Mouse (Mus musculus) kidney, postnatal 0 days (tissue): ENCODE measurements around the gene Hivep2. TPM values are rescaled to one million over a fixed set of nuclear protein-coding genes. Genes with fewer than 3 reads are reported as not detected.

Experiments used
- ATAC-seq: fragments of 200-750 bp; cut with Nextera tagmentation; replicated peaks from 2 replicates; pipeline ENCODE4 v1.8.0; 2017; ENCODE audit warnings: low read depth, moderate number of reproducible peaks, moderate TSS enrichment, moderate library complexity; ENCODE audit not compliant: low FRiP score
- DNase-seq: peaks from one replicate; pipeline ENCODE4 v3.0.0-alpha.2; 2016; ENCODE audit warnings: low spot score
- H3K27ac ChIP-seq: fragments of 300-500 bp; sonication (generic); 2 replicates; pipeline ENCODE4 v1.5.1; 2014; ENCODE audit warnings: mild to moderate bottlenecking
- H3K27me3 ChIP-seq: fragments of 300-500 bp; sonication (generic); 2 replicates; pipeline ENCODE4 v1.6.1; 2014; ENCODE audit warnings: low read length, mixed read lengths; ENCODE audit not compliant: insufficient read depth
- H3K36me3 ChIP-seq: fragments of 300-500 bp; sonication (generic); 2 replicates; pipeline ENCODE4 v1.6.1; 2014; ENCODE audit warnings: low read length, mixed read lengths; ENCODE audit not compliant: insufficient read depth
- H3K4me1 ChIP-seq: fragments of 300-500 bp; sonication (generic); replicated peaks from 2 replicates; pipeline ENCODE4 v1.6.1; 2014; ENCODE audit warnings: antibody characterized with exemption, low read length, mixed read lengths; ENCODE audit not compliant: insufficient read depth
- H3K4me2 ChIP-seq: fragments of 300-500 bp; sonication (generic); 2 replicates; pipeline ENCODE4 v1.6.1; 2014; ENCODE audit warnings: mild to moderate bottlenecking, low read length, moderate library complexity, mixed read lengths
- H3K4me3 ChIP-seq: fragments of 300-500 bp; sonication (generic); replicated peaks from 2 replicates; pipeline ENCODE4 v1.5.1; 2014; ENCODE audit warnings: low read depth, low read length
- H3K9ac ChIP-seq: fragments of 300-500 bp; sonication (generic); 2 replicates; pipeline ENCODE4 v1.6.1; 2014; ENCODE audit warnings: low read depth, low read length
- H3K9me3 ChIP-seq: fragments of 300-500 bp; sonication (generic); replicated peaks from 2 replicates; pipeline ENCODE4 v1.6.1; 2016; ENCODE audit warnings: low read length, inconsistent platforms, mixed read lengths
- CTCF ChIP-seq: IDR thresholded peaks from 2 replicates; pipeline ENCODE4 v1.5.1; 2016; ENCODE audit warnings: antibody characterized with exemption, low read depth, mild to moderate bottlenecking, moderate library complexity
- WGBS: fragments of 180-500 bp; shearing (Covaris S2); extraction: QIAGEN DNeasy Blood & Tissue Kit; methylation state at CpG from one replicate; pipeline ENCODE4 v1.1.7; 2014; 5-methylcytosine and 5-hydroxymethylcytosine counted together
- polyA plus RNA-seq: library from polyadenylated mRNA; unstranded; fragments of >200 nt; fragmentation: Nextera tagmentation; extraction: Ambion mirVana; gene quantifications from 2 replicates; pipeline ENCODE4 v1.2.1, GENCODE M21; 2015

The Hivep2 gene
- polyA plus RNA-seq, 1 experiment from 2014 or later, result 3.4 TPM

DNA sequence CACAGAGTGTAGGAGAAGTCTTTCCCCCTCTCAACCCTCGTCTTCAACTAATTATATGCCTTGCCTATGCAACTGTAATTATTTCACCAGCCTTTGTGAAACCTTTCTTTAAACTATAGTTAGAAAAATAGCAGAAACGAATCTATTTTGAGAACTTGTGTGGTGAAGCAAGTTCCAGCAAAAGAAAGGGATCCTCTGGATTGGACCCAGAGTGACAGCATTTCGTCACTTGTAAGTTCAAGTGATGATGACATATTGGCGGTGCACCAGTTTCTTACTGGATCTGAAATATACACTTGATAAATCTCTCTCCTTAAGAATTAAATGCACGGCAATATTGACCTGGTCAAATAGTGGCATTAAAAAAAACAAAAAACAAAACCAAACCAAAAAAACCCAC, 136.1 kb downstream of the Hivep2 start:
- Histone ChIP-seq H3K4me1 (no peaks in the 10 kb centered on the region), H3K9ac (no peak overlapping the region), H3K4me3 (no peak overlapping the region), H3K4me2 (no peak overlapping the region), H3K36me3 (no peaks in the 10 kb centered on the region), H3K27ac (no peak overlapping the region), H3K9me3 (no peaks in the 10 kb centered on the region), H3K27me3 (no peaks in the 10 kb centered on the region)
- TF ChIP-seq CTCF, result no peak
- no peak for ATAC-seq
- WGBS, result 91% methylated on average over 5 of the region's 5 CpGs
- no peak for DNase-seq

- no peak for TF ChIP-seq CTCF
- no peaks in the 10 kb centered on the region for H3K4me1 ChIP-seq
- ATAC-seq (no peak), DNase-seq (no peak)
- H3K4me3 ChIP-seq, result no peak overlapping the region
- no peaks in the 10 kb centered on the region for H3K9me3 ChIP-seq
- no peak overlapping the region for H3K9ac ChIP-seq
- no peak overlapping the region for H3K4me2 ChIP-seq
- H3K36me3 ChIP-seq, result no peaks in the 10 kb centered on the region
- no peak overlapping the region for H3K27ac ChIP-seq
- 61% methylated on average over 7 of the region's 7 CpGs for WGBS
- H3K27me3 ChIP-seq, result no peaks in the 10 kb centered on the region
Observed at GRCm38 (mm10) chr10:14107980-14108671, 142.3 kb downstream of the Hivep2 start.

- no peak for TF ChIP-seq CTCF
- no peak for ATAC-seq
Observed at GRCm38 (mm10) chr10:14115846-14116245, 150.0 kb downstream of the Hivep2 start.

DNA sequence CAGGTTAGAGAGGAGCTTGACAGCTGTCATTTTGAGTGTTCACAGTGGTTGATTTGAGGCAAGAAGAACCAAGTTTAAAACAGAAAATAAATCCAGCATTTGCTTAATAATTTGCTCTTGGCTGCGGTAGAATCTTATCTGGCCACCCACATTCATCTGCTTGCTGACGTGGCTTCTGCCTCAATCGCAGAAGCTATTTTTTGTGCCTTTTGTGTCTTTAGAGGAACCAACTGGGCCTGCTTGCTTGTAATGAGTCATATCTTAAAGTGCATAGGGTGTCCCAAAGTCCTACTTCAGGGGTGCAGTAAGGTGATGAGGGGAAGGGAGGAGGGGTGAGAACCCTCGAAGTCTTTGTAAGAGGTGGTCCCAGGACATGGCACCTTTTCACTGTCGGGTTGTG, 151.1 kb downstream of the Hivep2 start:
- Histone ChIP-seq H3K27ac (no peak overlapping the region), H3K4me3 (no peak overlapping the region), H3K27me3 (no peaks in the 10 kb centered on the region), H3K36me3 (no peaks in the 10 kb centered on the region), H3K9ac (no peak overlapping the region), H3K9me3 (no peaks in the 10 kb centered on the region), H3K4me1 (no peaks in the 10 kb centered on the region), H3K4me2 (no peak overlapping the region)
- WGBS, result 90% methylated on average over 5 of the region's 5 CpGs
- DNase-seq (no peak), ATAC-seq (no peak)
- TF ChIP-seq CTCF, result no peak

More at GRCm38 (mm10) chr10:14115846-14116245, 150.0 kb downstream of the Hivep2 start:
- H3K27ac ChIP-seq, result no peak overlapping the region
- DNase-seq, result no peak
- H3K4me1 ChIP-seq, result no peaks in the 10 kb centered on the region
- 71% methylated on average over 4 of the region's 4 CpGs for WGBS
- no peak overlapping the region for H3K4me3 ChIP-seq
- H3K4me2 ChIP-seq, result no peak overlapping the region
- no peaks in the 10 kb centered on the region for H3K36me3 ChIP-seq
- no peaks in the 10 kb centered on the region for H3K27me3 ChIP-seq
- no peaks in the 10 kb centered on the region for H3K9me3 ChIP-seq
- H3K9ac ChIP-seq, result no peak overlapping the region

DNA sequence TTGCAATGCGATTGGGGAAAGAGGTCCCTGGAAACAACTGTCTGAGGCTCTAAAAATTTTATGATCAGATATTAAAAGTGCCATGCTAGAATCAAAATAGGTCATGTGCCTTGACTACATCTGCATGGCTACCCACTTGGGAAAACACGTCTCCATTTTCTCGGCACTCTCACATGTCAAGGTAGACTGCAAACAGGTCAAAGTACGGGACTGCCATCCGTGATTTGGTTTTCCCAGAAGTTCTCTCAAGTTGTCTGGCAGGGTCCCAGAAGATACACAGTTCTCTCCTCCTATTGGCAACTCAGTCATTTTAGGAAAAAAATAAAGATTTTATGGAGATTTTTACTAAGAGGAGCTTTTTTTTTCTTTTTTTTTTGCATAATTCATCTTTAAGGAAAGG, 153.3 kb downstream of the Hivep2 start:
- no peaks in the 10 kb centered on the region for H3K27me3 ChIP-seq
- no peak for TF ChIP-seq CTCF
- WGBS, result 84% methylated on average over 5 of the region's 5 CpGs
- no peak overlapping the region for H3K9ac ChIP-seq
- H3K4me1 ChIP-seq, result no peaks in the 10 kb centered on the region
- H3K4me3 ChIP-seq, result no peak overlapping the region
- H3K27ac ChIP-seq, result no peak overlapping the region
- no peak overlapping the region for H3K4me2 ChIP-seq
- DNase-seq (no peak), ATAC-seq (no peak)
- no peaks in the 10 kb centered on the region for H3K36me3 ChIP-seq
- H3K9me3 ChIP-seq, result no peaks in the 10 kb centered on the region

- Histone ChIP-seq H3K9me3 (no peaks in the 10 kb centered on the region), H3K27ac (no peak overlapping the region), H3K4me2 (no peak overlapping the region), H3K9ac (no peak overlapping the region), H3K36me3 (no peaks in the 10 kb centered on the region), H3K27me3 (no peaks in the 10 kb centered on the region), H3K4me1 (no peaks in the 10 kb centered on the region), H3K4me3 (no peak overlapping the region)
- no peak for ATAC-seq
- TF ChIP-seq CTCF, result no peak
- WGBS, result 93% methylated on average over 3 of the region's 3 CpGs
- no peak for DNase-seq
Observed at GRCm38 (mm10) chr10:14120512-14120911, 154.6 kb downstream of the Hivep2 start.

DNA sequence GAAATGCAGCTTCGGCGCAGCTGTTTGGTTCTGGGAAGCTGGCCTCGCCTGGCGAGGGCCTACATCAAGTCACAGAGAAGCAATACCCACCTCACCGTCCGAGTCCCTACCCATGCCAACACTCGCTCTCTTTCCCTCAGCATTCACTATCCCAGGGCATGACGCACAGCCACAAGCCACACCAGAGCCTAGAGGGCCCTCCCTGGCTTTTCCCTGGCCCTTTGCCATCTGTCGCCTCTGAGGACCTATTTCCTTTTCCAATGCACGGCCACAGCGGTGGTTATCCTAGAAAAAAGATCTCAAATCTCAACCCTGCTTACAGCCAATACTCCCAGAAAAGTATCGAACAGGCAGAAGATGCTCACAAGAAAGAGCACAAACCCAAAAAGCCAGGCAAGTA, 162.0 kb downstream of the Hivep2 start:
- Histone ChIP-seq H3K4me2 (no peak overlapping the region), H3K4me1 (no peaks in the 10 kb centered on the region), H3K4me3 (no peak overlapping the region), H3K27ac (no peak overlapping the region), H3K27me3 (no peaks in the 10 kb centered on the region), H3K36me3 (peaks cover 24% of the 10 kb centered on the region; the same call in 1 of the 2 replicates), H3K9me3 (no peaks in the 10 kb centered on the region), H3K9ac (no peak overlapping the region)
- no peak for TF ChIP-seq CTCF
- ATAC-seq (no peak), DNase-seq (no peak)
- 89% methylated on average over 12 of the region's 12 CpGs for WGBS
